Mouse (Mus musculus) neural tube, postnatal 0 days (tissue): ENCODE results near the gene Gm15023. TPM values are rescaled to one million over a fixed set of nuclear protein-coding genes. Genes with fewer than 3 reads are reported as not detected.

Source experiments
- polyA plus RNA-seq: library from polyadenylated mRNA; unstranded; fragments of >200 nt; fragmentation: Nextera tagmentation; extraction: Ambion mirVana; gene quantifications from 2 replicates; pipeline ENCODE4 v1.2.1, GENCODE M21; 2015

Gene Gm15023
- polyA plus RNA-seq, result not detected in 2 replicates

GRCm38 (mm10) chrX:135177532-135177931, at the start of gene Gm15023:
Gm15023 (minus strand) TSS chrX:135177632.

GRCm38 (mm10) chrX:135210436-135211221, 33.2 kb upstream of the Gm15023 start, which contains the start of gene Tceal6:
Tceal6 (minus strand) TSS chrX:135210687.

Other genes with a start within 250 kb of the Gm15023 start
- 0.13 and 0.19 TPM in 2 replicates for gene Nxf2, start 212.9 kb downstream of the Gm15023 start, polyA plus RNA-seq
- gene Zmat1, start 168.4 kb downstream of the Gm15023 start, polyA plus RNA-seq, result 9.5 and 10.4 TPM in 2 replicates
- 71.9 and 74.6 TPM in 2 replicates for gene Tceal6, start 33.1 kb upstream of the Gm15023 start, polyA plus RNA-seq
- not detected in 2 replicates for gene Pramel3, start 124.7 kb upstream of the Gm15023 start, polyA plus RNA-seq
- not detected in 2 replicates for gene Gm5128, start 195.7 kb upstream of the Gm15023 start, polyA plus RNA-seq